Mouse (Mus musculus): ENCODE measurements around the gene Cmtm8. TPM values are rescaled to one million over a fixed set of nuclear protein-coding genes. Genes with fewer than 3 reads are reported as not detected.

The Cmtm8 gene
- polyA plus RNA-seq, 1 experiment from 2014 or later = 14.9 TPM

GRCm38 (mm10) chr9:114767507-114767906, 76.4 kb downstream of the Cmtm8 start:
- no peak overlapping the region for H3K4me2 ChIP-seq (replicated peaks)
- H3K9ac ChIP-seq (replicated peaks) = no peak overlapping the region
- no peak overlapping the region for H3K27ac ChIP-seq (replicated peaks)
- 73% methylated on average over 2 of the region's 2 CpGs for WGBS
- peaks cover 11% of the 10 kb centered on the region for H3K36me3 ChIP-seq
- no peak overlapping the region for H3K4me3 ChIP-seq
- no peak for ATAC-seq (ENCODE audit: low FRiP score, low read depth)
- H3K4me1 ChIP-seq = peaks cover 9% of the 10 kb centered on the region
- H3K9me3 ChIP-seq = no peaks in the 10 kb centered on the region
- no peaks in the 10 kb centered on the region for H3K27me3 ChIP-seq

- WGBS = 76% methylated on average over 13 of the region's 13 CpGs
- Histone ChIP-seq H3K4me2 (replicated peaks) (no peak overlapping the region), H3K4me3 (no peak overlapping the region), H3K4me1 (peaks cover 9% of the 10 kb centered on the region), H3K9me3 (no peaks in the 10 kb centered on the region), H3K27ac (replicated peaks) (no peak overlapping the region), H3K36me3 (peaks cover 8% of the 10 kb centered on the region), H3K9ac (replicated peaks) (no peak overlapping the region), H3K27me3 (no peaks in the 10 kb centered on the region)
- no peak for ATAC-seq (ENCODE audit: low FRiP score, low read depth)
These were observed 76.9 kb downstream of the Cmtm8 start for GRCm38 (mm10) chr9:114767030-114767429.

DNA sequence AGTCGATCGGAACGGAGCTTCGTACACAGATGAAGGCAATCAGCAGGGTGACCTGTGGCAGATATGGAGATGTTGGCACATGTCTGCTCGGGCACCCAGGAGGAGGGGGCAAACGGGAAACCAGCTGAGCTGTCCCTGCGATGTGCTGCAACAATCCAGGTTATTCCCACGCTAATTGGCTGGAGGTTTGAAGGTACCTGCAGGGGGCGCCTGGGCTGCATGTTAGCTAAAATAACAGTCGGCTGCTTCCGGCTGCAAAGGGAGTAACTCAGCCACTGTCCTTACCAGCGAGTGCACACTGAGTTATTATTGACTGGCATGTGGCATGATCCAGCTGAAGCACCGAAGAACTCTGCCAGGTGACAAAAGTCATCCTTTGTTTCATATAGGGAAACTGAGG, 80.6 kb downstream of the Cmtm8 start:
- Histone ChIP-seq H3K4me2 (replicated peaks) (no peak overlapping the region), H3K27ac (replicated peaks) (no peak overlapping the region), H3K36me3 (peaks cover 8% of the 10 kb centered on the region), H3K9ac (replicated peaks) (no peak overlapping the region), H3K27me3 (no peaks in the 10 kb centered on the region), H3K4me3 (no peak overlapping the region), H3K9me3 (no peaks in the 10 kb centered on the region), H3K4me1 (peaks cover 12% of the 10 kb centered on the region)
- ATAC-seq (ENCODE audit: low FRiP score, low read depth) = no peak
- 65% methylated on average over 13 of the region's 13 CpGs for WGBS

- Histone ChIP-seq H3K27me3 (no peaks in the 10 kb centered on the region), H3K36me3 (peaks cover 8% of the 10 kb centered on the region), H3K27ac (replicated peaks) (no peak overlapping the region), H3K4me2 (replicated peaks) (no peak overlapping the region), H3K4me1 (0 out of 2 replicates have a peak, but pooled peaks cover 3% of the 10 kb centered on the region), H3K9ac (replicated peaks) (no peak overlapping the region), H3K4me3 (no peak overlapping the region), H3K9me3 (no peaks in the 10 kb centered on the region)
- WGBS = 78% methylated on average over 11 of the region's 11 CpGs
- ATAC-seq (ENCODE audit: low FRiP score, low read depth) = no peak
These were observed 82.1 kb downstream of the Cmtm8 start for GRCm38 (mm10) chr9:114761848-114762247.

- ATAC-seq (ENCODE audit: low FRiP score, low read depth) = no peak
- Histone ChIP-seq H3K36me3 (peaks cover 8% of the 10 kb centered on the region), H3K27ac (replicated peaks) (no peak overlapping the region), H3K4me3 (no peak overlapping the region), H3K4me1 (0 out of 2 replicates have a peak, but pooled peaks cover 3% of the 10 kb centered on the region), H3K9ac (replicated peaks) (no peak overlapping the region), H3K4me2 (replicated peaks) (no peak overlapping the region), H3K27me3 (no peaks in the 10 kb centered on the region), H3K9me3 (no peaks in the 10 kb centered on the region)
- WGBS = 87% methylated on average over 5 of the region's 5 CpGs
These were observed 83.6 kb downstream of the Cmtm8 start for GRCm38 (mm10) chr9:114760353-114760752.

- Histone ChIP-seq H3K4me2 (replicated peaks) (no peak overlapping the region), H3K9ac (replicated peaks) (no peak overlapping the region), H3K4me3 (no peak overlapping the region), H3K27me3 (no peaks in the 10 kb centered on the region), H3K27ac (replicated peaks) (no peak overlapping the region), H3K4me1 (0 out of 2 replicates have a peak, but pooled peaks cover 3% of the 10 kb centered on the region), H3K9me3 (no peaks in the 10 kb centered on the region), H3K36me3 (peaks cover 8% of the 10 kb centered on the region)
- no peak for ATAC-seq (ENCODE audit: low FRiP score, low read depth)
- WGBS = 81% methylated on average over 4 of the region's 4 CpGs
These were observed 84.1 kb downstream of the Cmtm8 start for GRCm38 (mm10) chr9:114759886-114760285.

- 94% methylated on average over 5 of the region's 5 CpGs for WGBS
- ATAC-seq (ENCODE audit: low FRiP score, low read depth) = no peak
- H3K36me3 ChIP-seq = peaks cover 8% of the 10 kb centered on the region
- no peaks in the 10 kb centered on the region for H3K27me3 ChIP-seq
- no peak overlapping the region for H3K9ac ChIP-seq (replicated peaks)
- H3K4me3 ChIP-seq = no peak overlapping the region
- H3K9me3 ChIP-seq = no peaks in the 10 kb centered on the region
- H3K4me2 ChIP-seq (replicated peaks) = no peak overlapping the region
- 0 out of 2 replicates have a peak, but pooled peaks cover 3% of the 10 kb centered on the region for H3K4me1 ChIP-seq
- H3K27ac ChIP-seq (replicated peaks) = no peak overlapping the region
These were observed 85.2 kb downstream of the Cmtm8 start for GRCm38 (mm10) chr9:114758801-114759200.

DNA sequence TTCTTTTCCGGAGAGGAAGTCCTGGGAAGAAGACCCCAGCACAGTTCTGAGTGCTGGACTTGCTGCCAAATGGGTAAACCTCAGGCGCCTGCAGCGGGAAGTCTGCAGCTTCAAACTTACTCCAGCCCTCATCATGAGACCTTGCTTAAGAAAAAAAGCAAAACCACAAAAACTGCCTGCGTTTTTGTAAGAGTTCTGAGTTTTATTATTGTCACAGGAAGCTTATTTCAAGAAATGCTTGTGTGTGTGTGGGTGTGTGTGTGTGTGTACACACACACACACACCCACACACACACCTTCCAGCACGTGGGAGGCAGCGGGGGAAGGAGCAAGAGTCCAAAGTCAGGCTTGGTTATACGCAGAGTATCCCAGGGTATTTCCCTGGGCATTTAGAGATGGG, 85.7 kb downstream of the Cmtm8 start:
- H3K36me3 ChIP-seq = peaks cover 8% of the 10 kb centered on the region

DNA sequence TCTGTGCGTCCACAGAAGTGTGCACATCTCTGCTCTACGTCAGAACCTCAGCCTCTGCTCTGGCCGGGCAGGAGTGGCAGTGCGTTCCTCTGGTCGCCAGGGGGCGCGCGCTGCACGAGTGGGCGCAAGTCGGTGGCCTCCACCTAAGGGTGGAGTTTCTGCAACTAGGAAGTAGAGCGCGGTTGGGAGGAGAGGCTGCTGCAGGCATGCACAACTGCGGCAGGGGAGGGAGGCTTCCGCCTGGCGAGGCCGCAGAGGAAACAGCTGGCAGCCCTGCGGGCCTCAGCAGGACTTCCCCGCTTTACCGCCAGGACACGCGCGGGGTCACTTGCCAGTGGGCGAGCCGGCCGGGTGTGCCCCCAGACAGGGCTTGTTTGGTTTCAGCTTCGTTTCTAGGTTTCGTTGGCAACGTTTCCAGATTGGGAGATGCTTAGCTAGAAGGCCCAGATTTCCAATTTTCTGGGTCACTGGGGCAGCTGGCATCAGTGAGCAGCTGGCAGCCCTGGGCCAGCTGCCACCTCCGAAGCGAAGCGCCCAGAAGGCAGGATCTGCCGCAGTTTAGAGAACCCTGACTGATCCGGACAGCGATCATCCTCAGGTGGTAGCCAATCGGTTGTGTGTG, 91.0 kb downstream of the Cmtm8 start:
- peak overlapping the region; percentile 51 for H3K4me3 ChIP-seq
- peak overlapping the region; percentile 64 for H3K27ac ChIP-seq (replicated peaks)
- H3K27me3 ChIP-seq = no peaks in the 10 kb centered on the region
- H3K4me1 ChIP-seq = peaks cover 12% of the 10 kb centered on the region
- 8% methylated on average over 36 of the region's 36 CpGs for WGBS
- peaks cover 11% of the 10 kb centered on the region; the same call in 1 of the 2 replicates for H3K36me3 ChIP-seq
- H3K4me2 ChIP-seq (replicated peaks) = peak overlapping the region; percentile 81
- peak; percentile 92 for ATAC-seq (ENCODE audit: low FRiP score, low read depth)
- H3K9me3 ChIP-seq = no peaks in the 10 kb centered on the region
- H3K9ac ChIP-seq (replicated peaks) = peak overlapping the region; percentile 70

More for the DNA sequence above, 85.7 kb downstream of the Cmtm8 start:
- Histone ChIP-seq H3K4me1 (peaks cover 3% of the 10 kb centered on the region), H3K9ac (replicated peaks) (no peak overlapping the region), H3K4me3 (no peak overlapping the region), H3K27me3 (no peaks in the 10 kb centered on the region), H3K27ac (replicated peaks) (no peak overlapping the region), H3K4me2 (replicated peaks) (no peak overlapping the region), H3K9me3 (no peaks in the 10 kb centered on the region)
- 79% methylated on average over 7 of the region's 7 CpGs for WGBS
- ATAC-seq (ENCODE audit: low FRiP score, low read depth) = no peak

DNA sequence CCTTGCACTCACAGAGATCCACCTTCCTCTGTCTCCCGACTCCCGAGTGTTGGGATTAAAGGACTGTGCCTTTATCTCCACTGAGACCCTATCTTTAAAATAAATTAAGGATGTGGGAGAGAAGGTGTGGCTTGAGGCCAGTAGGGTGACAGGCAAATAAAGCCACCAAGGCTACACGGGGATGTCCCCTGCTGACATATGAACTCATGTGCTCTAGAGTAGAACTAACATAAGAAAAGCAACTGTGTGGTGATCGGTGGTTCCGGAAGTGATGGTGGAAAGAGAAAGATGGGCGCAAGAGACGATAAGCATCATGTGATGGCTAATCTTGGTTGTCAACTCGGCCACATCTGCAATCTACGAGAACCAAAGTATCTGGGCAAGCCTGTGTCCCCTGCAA, 91.6 kb downstream of the Cmtm8 start:
- Histone ChIP-seq H3K4me1 (peaks cover 12% of the 10 kb centered on the region), H3K36me3 (peaks cover 18% of the 10 kb centered on the region), H3K4me3 (no peak overlapping the region; the same call in 1 of the 2 replicates), H3K27ac (replicated peaks) (0 out of 2 replicates have a peak overlapping the region, but pooled peaks have one; percentile 64), H3K9ac (replicated peaks) (no peak overlapping the region), H3K4me2 (replicated peaks) (peak overlapping the region; percentile 81), H3K9me3 (no peaks in the 10 kb centered on the region), H3K27me3 (no peaks in the 10 kb centered on the region)
- WGBS = 82% methylated on average over 9 of the region's 9 CpGs
- no peak for ATAC-seq (ENCODE audit: low FRiP score, low read depth)

DNA sequence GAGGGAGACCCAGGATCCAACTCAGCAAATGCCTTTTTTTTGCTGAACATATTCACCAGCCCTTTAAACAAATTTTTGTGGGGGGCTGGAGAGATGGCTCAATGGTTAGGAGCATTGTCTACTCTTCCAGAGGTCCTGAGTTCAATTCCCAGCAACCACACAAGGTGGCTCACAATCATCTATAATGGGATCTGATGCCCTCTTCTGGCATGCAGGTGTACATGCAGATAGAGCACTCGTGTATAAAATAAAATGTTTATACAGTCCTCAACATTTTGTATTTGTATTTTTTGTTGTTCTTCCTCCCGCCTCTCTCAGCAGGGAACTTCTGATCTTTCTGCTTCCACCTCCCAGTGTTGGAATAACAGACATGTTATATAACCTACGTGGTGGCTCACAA, 92.4 kb downstream of the Cmtm8 start:
- WGBS = 78% methylated on average over 3 of the region's 3 CpGs

GRCm38 (mm10) chr9:114747466-114747865, 96.5 kb downstream of the Cmtm8 start:
- no peaks in the 10 kb centered on the region for H3K9me3 ChIP-seq
- no peak overlapping the region for H3K4me2 ChIP-seq (replicated peaks)
- peaks cover 33% of the 10 kb centered on the region for H3K36me3 ChIP-seq
- H3K9ac ChIP-seq (replicated peaks) = no peak overlapping the region
- 86% methylated on average over 12 of the region's 12 CpGs for WGBS
- no peak for ATAC-seq (ENCODE audit: low FRiP score, low read depth)
- H3K4me1 ChIP-seq = 0 out of 2 replicates have a peak, but pooled peaks cover 3% of the 10 kb centered on the region
- H3K27ac ChIP-seq (replicated peaks) = no peak overlapping the region
- no peaks in the 10 kb centered on the region for H3K27me3 ChIP-seq
- no peak overlapping the region for H3K4me3 ChIP-seq

More for the DNA sequence above, 92.4 kb downstream of the Cmtm8 start:
- Histone ChIP-seq H3K9ac (replicated peaks) (no peak overlapping the region), H3K4me2 (replicated peaks) (no peak overlapping the region), H3K27me3 (no peaks in the 10 kb centered on the region), H3K4me1 (peaks cover 12% of the 10 kb centered on the region), H3K4me3 (no peak overlapping the region), H3K27ac (replicated peaks) (no peak overlapping the region), H3K36me3 (peaks cover 25% of the 10 kb centered on the region), H3K9me3 (no peaks in the 10 kb centered on the region)
- no peak for ATAC-seq (ENCODE audit: low FRiP score, low read depth)
